ENCODE assay signal across 8 mouse cellular contexts in genomic region chr17:64676735-64677469, GRCm38 (mm10).
DNase-seq lines count a peak whose midpoint lies in the region; ATAC-seq and TF ChIP-seq lines count a peak whose summit lies in the region.

No protein-coding gene starts in this region.

- H3K4me3 ChIP-seq in liver, postnatal 0 days (ENCODE audit: low read depth, low read length), result no peak overlapping the region
- no peak overlapping the region for H3K4me3 ChIP-seq in liver, embryonic 11.5 days (ENCODE audit: low read depth, low read length)
- H3K4me3 ChIP-seq in hindbrain, embryonic 16.5 days (ENCODE audit: low read length), result no peak overlapping the region
- H3K4me3 ChIP-seq in limb, embryonic 15.5 days, result no peak overlapping the region

- 71% methylated on average over 10 of the region's 10 CpGs for WGBS in liver, postnatal 0 days (ENCODE audit: insufficient replicate concordance)
- WGBS in liver, embryonic 11.5 days, result 75% methylated on average over 10 of the region's 10 CpGs
- 39% methylated on average over 10 of the region's 10 CpGs for WGBS in hindbrain, embryonic 16.5 days
- 55% methylated on average over 10 of the region's 10 CpGs for WGBS in limb, embryonic 15.5 days

- H3K27ac ChIP-seq in liver, postnatal 0 days (ENCODE audit: low read depth), result 0 out of 2 replicates have a peak overlapping the region, but pooled peaks have one; percentile 13
- no peak overlapping the region for H3K27ac ChIP-seq in liver, embryonic 11.5 days (ENCODE audit: low read depth, low read length)
- H3K27ac ChIP-seq in hindbrain, embryonic 16.5 days (ENCODE audit: low read depth, low read length), result no peak overlapping the region; the same call in 1 of the 2 replicates
- H3K27ac ChIP-seq in limb, embryonic 15.5 days, result no peak overlapping the region

- H3K9ac ChIP-seq in liver, postnatal 0 days (replicated peaks), result no peak overlapping the region
- H3K9ac ChIP-seq in liver, embryonic 11.5 days (ENCODE audit: low read depth, low read length), result no peak overlapping the region
- peak overlapping the region; percentile 17; the same call in 1 of the 2 replicates for H3K9ac ChIP-seq in hindbrain, embryonic 16.5 days (ENCODE audit: low read depth, low read length)
- no peak overlapping the region for H3K9ac ChIP-seq in limb, embryonic 15.5 days

- TF ChIP-seq EP300 in liver, postnatal 0 days (IDR thresholded peaks at IDR 0.05; ENCODE audit: low read depth), result no peak

- peak; percentile 32 to 58 for DNase-seq in adrenal gland, adult (ENCODE audit: inconsistent age in 2 of 2, low spot score in 1 of 2)
- DNase-seq in adrenal gland, adult 18-20 months (ENCODE audit: low spot score in 2 of 2), result no peak
- DNase-seq in liver, postnatal 0 days, result no peak
- DNase-seq in liver, embryonic 11.5 days (ENCODE audit: low spot score), result no peak
- DNase-seq in embryo, embryonic 10 days (ENCODE audit: low spot score), result no peak

- H3K36me3 ChIP-seq in liver, postnatal 0 days (replicated peaks; ENCODE audit: insufficient read depth, low read length), result peaks cover 48% of the 10 kb centered on the region
- H3K36me3 ChIP-seq in liver, embryonic 11.5 days (ENCODE audit: control insufficient read depth, insufficient read depth, low read length), result peaks cover 7% of the 10 kb centered on the region; the same call in 1 of the 2 replicates
- H3K36me3 ChIP-seq in hindbrain, embryonic 16.5 days (ENCODE audit: control insufficient read depth, insufficient read depth, low read length), result peaks cover 5% of the 10 kb centered on the region
- peaks cover 30% of the 10 kb centered on the region for H3K36me3 ChIP-seq in limb, embryonic 15.5 days

- no peak for ATAC-seq in liver, postnatal 0 days
- no peak for ATAC-seq in liver, embryonic 11.5 days (replicated peaks; ENCODE audit: low FRiP score)
- ATAC-seq in hindbrain, embryonic 16.5 days, result peak; percentile 94
- ATAC-seq in limb, embryonic 15.5 days (ENCODE audit: insufficient number of reproducible peaks, low FRiP score, low TSS enrichment, low read depth), result 0 out of 2 replicates have a peak, but pooled peaks have one; percentile 44
- ATAC-seq in erythroid progenitor cell, adult 5-6 weeks (replicated peaks; ENCODE audit: low FRiP score, poor library complexity, severe bottlenecking), result no peak

- 0 out of 2 replicates have a peak, but pooled peaks cover 4% of the 10 kb centered on the region for H3K4me1 ChIP-seq in liver, postnatal 0 days (ENCODE audit: insufficient read depth)
- H3K4me1 ChIP-seq in liver, embryonic 11.5 days (replicated peaks; ENCODE audit: control insufficient read depth, insufficient read depth, low read length), result no peaks in the 10 kb centered on the region
- H3K4me1 ChIP-seq in hindbrain, embryonic 16.5 days (ENCODE audit: control insufficient read depth, insufficient read depth, low read depth, low read length), result peaks cover 8% of the 10 kb centered on the region; the same call in 1 of the 2 replicates
- peaks cover 3% of the 10 kb centered on the region; the same call in 1 of the 2 replicates for H3K4me1 ChIP-seq in limb, embryonic 15.5 days

- no peaks in the 10 kb centered on the region for H3K27me3 ChIP-seq in liver, postnatal 0 days (ENCODE audit: insufficient read depth, low read length)
- H3K27me3 ChIP-seq in liver, embryonic 11.5 days (replicated peaks; ENCODE audit: control insufficient read depth, insufficient read depth, low read length), result no peaks in the 10 kb centered on the region
- no peaks in the 10 kb centered on the region for H3K27me3 ChIP-seq in hindbrain, embryonic 16.5 days (replicated peaks; ENCODE audit: control insufficient read depth, insufficient read depth, low read length)
- H3K27me3 ChIP-seq in limb, embryonic 15.5 days, result no peaks in the 10 kb centered on the region

- 0 out of 2 replicates have a peak, but pooled peaks cover 2% of the 10 kb centered on the region for H3K9me3 ChIP-seq in liver, postnatal 0 days (ENCODE audit: low read length)
- H3K9me3 ChIP-seq in liver, embryonic 11.5 days (ENCODE audit: control insufficient read depth, low read length), result peaks cover 2% of the 10 kb centered on the region; the same call in 1 of the 2 replicates
- H3K9me3 ChIP-seq in hindbrain, embryonic 16.5 days (ENCODE audit: control insufficient read depth, low read length), result 0 out of 2 replicates have a peak, but pooled peaks cover 2% of the 10 kb centered on the region
- no peaks in the 10 kb centered on the region for H3K9me3 ChIP-seq in limb, embryonic 15.5 days

- TF ChIP-seq CTCF in liver, postnatal 0 days (IDR thresholded peaks at IDR 0.05; ENCODE audit: low read depth), result no peak

- H3K4me2 ChIP-seq in liver, postnatal 0 days (ENCODE audit: low read depth, low read length), result no peak overlapping the region
- no peak overlapping the region for H3K4me2 ChIP-seq in liver, embryonic 11.5 days
- H3K4me2 ChIP-seq in hindbrain, embryonic 16.5 days (ENCODE audit: low read length), result no peak overlapping the region
- H3K4me2 ChIP-seq in limb, embryonic 15.5 days, result no peak overlapping the region

Comparison
In these comparisons a context has a peak if more than half of its experiments do, and no peak if none do; other contexts are left out.
1. DNase-seq: peak in adrenal gland, adult (2 of 2); none in adrenal gland, adult 18-20 months (0 of 2), liver, postnatal 0 days (single experiment), liver, embryonic 11.5 days (single experiment) and embryo, embryonic 10 days (single experiment).
2. ATAC-seq: peak in hindbrain, embryonic 16.5 days (single experiment) and limb, embryonic 15.5 days (single experiment); none in liver, postnatal 0 days (single experiment), liver, embryonic 11.5 days (single experiment) and erythroid progenitor cell, adult 5-6 weeks (single experiment).